Mouse (Mus musculus): ENCODE measurements around the gene Cd300ld2.

- TF ChIP-seq POLR2A (IDR thresholded peaks at IDR 0.05; ENCODE audit: low read depth, low read length) (no peak), CTCF (IDR thresholded peaks at IDR 0.05; ENCODE audit: extremely low read depth, insufficient read depth, insufficient read length, insufficient replicate concordance) (no peak)
These were observed 37.0 kb upstream of the Cd300ld2 start for GRCm38 (mm10) chr11:115052991-115053390.

All from spleen, adult 2 months (tissue).